Mouse (Mus musculus) G1E (cell line): ENCODE measurements around the gene Cfap161. TPM values are rescaled to one million over a fixed set of nuclear protein-coding genes. Genes with fewer than 3 reads are reported as not detected.

Experiments
- ATAC-seq: 2 replicates; pipeline ENCODE4 v1.8.0; 2016; ENCODE audit warnings: mild to moderate bottlenecking; ENCODE audit not compliant: insufficient number of reproducible peaks, poor library complexity, low FRiP score, severe bottlenecking; ENCODE audit errors: extremely low read depth
- DNase-seq: peaks from one replicate; pipeline ENCODE4 v3.0.0; 2012; ENCODE audit warnings: low spot score
- H3K27me3 ChIP-seq: 2 replicates; pipeline ENCODE4 v1.6.1; 2012; ENCODE audit warnings: mild to moderate bottlenecking, low read length, inconsistent platforms; ENCODE audit not compliant: insufficient read depth
- H3K36me3 ChIP-seq: replicated peaks from 2 replicates; pipeline ENCODE3; 2012; ENCODE audit warnings: mild to moderate bottlenecking, inconsistent platforms
- H3K4me1 ChIP-seq: 2 replicates; pipeline ENCODE4 v1.6.1; 2012; ENCODE audit warnings: low read depth, low read length, inconsistent platforms, mixed read lengths; ENCODE audit not compliant: insufficient read depth
- H3K4me3 ChIP-seq: 2 replicates; pipeline ENCODE4 v1.5.1; 2012; ENCODE audit warnings: low read depth, mild to moderate bottlenecking, inconsistent platforms, low read length, moderate library complexity, mixed read lengths
- H3K9me3 ChIP-seq: replicated peaks from 2 replicates; pipeline ENCODE4 v1.6.1; 2012; ENCODE audit warnings: inconsistent platforms
- CTCF ChIP-seq: IDR thresholded peaks from 2 replicates; pipeline ENCODE4 v1.5.1; 2012; ENCODE audit warnings: low read depth, low read length, inconsistent platforms, mixed read lengths
- GATA1 ChIP-seq: IDR thresholded peaks from 2 replicates; pipeline ENCODE4 v1.6.1; 2012; ENCODE audit warnings: borderline replicate concordance, low read length, inconsistent platforms, mixed read lengths
- GATA2 ChIP-seq: IDR thresholded peaks from 2 replicates; pipeline ENCODE4 v1.6.1; 2012; ENCODE audit warnings: low read depth, low read length, inconsistent platforms, borderline replicate concordance
- POLR2AphosphoS5 ChIP-seq: IDR thresholded peaks from 2 replicates; pipeline ENCODE4 v1.6.1; 2012; ENCODE audit warnings: low read depth, low read length, inconsistent platforms; ENCODE audit not compliant: insufficient replicate concordance
- TAL1 ChIP-seq: conservative IDR thresholded peaks from 2 replicates; pipeline ENCODE4 v1.6.1; 2012; ENCODE audit warnings: low read depth, low read length, inconsistent platforms, mixed read lengths
- polyA plus RNA-seq: library from polyadenylated mRNA; stranded (reverse); fragments of >175 nt; gene quantifications from 2 replicates; pipeline ENCODE4 v1.2.3, GENCODE M21; 2012
- total RNA-seq, 2 experiments: library from RNA; stranded (forward) in 1 of 2; stranded (reverse) in 1 of 2; fragments of 200-1000 nt in 1 of 2; fragments of >200 nt in 1 of 2; fragmentation: Nextera tagmentation in 1 of 2; gene quantifications; 2 replicates each; pipeline ENCODE4 v1.2.3; 2014 to 2017

The Cfap161 gene
- total and polyA plus RNA-seq, 3 experiments: not detected

GRCm38 (mm10) chr7:83763674-83764073 lies 31.0 kb downstream of the Cfap161 start:
- H3K27me3 ChIP-seq: no peaks in the 10 kb centered on the region
- no peak overlapping the region for H3K4me3 ChIP-seq
- no peaks in the 10 kb centered on the region for H3K4me1 ChIP-seq
- TF ChIP-seq TAL1: no peak
- ATAC-seq (no peak), DNase-seq (no peak)
- no peaks in the 10 kb centered on the region for H3K36me3 ChIP-seq
- H3K9me3 ChIP-seq: no peaks in the 10 kb centered on the region

GRCm38 (mm10) chr7:83762336-83762735 lies 32.3 kb downstream of the Cfap161 start:
- no peak for ATAC-seq
- H3K36me3 ChIP-seq: no peaks in the 10 kb centered on the region

GRCm38 (mm10) chr7:83751055-83751454 lies 43.6 kb downstream of the Cfap161 start:
- Histone ChIP-seq H3K4me3 (no peak overlapping the region), H3K4me1 (no peaks in the 10 kb centered on the region), H3K27me3 (no peaks in the 10 kb centered on the region), H3K36me3 (no peaks in the 10 kb centered on the region), H3K9me3 (no peaks in the 10 kb centered on the region)
- no peak for TF ChIP-seq GATA2
- no peak for TF ChIP-seq TAL1
- TF ChIP-seq CTCF: no peak
- no peak for TF ChIP-seq POLR2AphosphoS5
- TF ChIP-seq GATA1: no peak
- no peak for ATAC-seq
- DNase-seq: no peak

More at GRCm38 (mm10) chr7:83762336-83762735, 32.3 kb downstream of the Cfap161 start:
- no peak for TF ChIP-seq GATA2
- TF ChIP-seq GATA1: no peak
- TF ChIP-seq CTCF: no peak
- no peak for DNase-seq
- no peaks in the 10 kb centered on the region for H3K4me1 ChIP-seq
- no peaks in the 10 kb centered on the region for H3K9me3 ChIP-seq
- no peak overlapping the region for H3K4me3 ChIP-seq
- H3K27me3 ChIP-seq: no peaks in the 10 kb centered on the region

GRCm38 (mm10) chr7:83748405-83748804 lies 46.3 kb downstream of the Cfap161 start:
- Histone ChIP-seq H3K27me3 (no peaks in the 10 kb centered on the region), H3K36me3 (no peaks in the 10 kb centered on the region), H3K4me1 (no peaks in the 10 kb centered on the region), H3K9me3 (no peaks in the 10 kb centered on the region), H3K4me3 (no peak overlapping the region)
- DNase-seq (no peak), ATAC-seq (no peak)
- TF ChIP-seq CTCF: no peak
- TF ChIP-seq POLR2AphosphoS5: no peak
- TF ChIP-seq GATA1: no peak
- TF ChIP-seq GATA2: no peak
- no peak for TF ChIP-seq TAL1

- H3K36me3 ChIP-seq: no peaks in the 10 kb centered on the region
- no peaks in the 10 kb centered on the region for H3K27me3 ChIP-seq
- no peaks in the 10 kb centered on the region for H3K9me3 ChIP-seq
- ATAC-seq (no peak), DNase-seq (no peak)
- no peak for TF ChIP-seq GATA2
- no peak for TF ChIP-seq CTCF
- TF ChIP-seq GATA1: no peak
- no peak for TF ChIP-seq TAL1
- TF ChIP-seq POLR2AphosphoS5: no peak
- H3K4me1 ChIP-seq: no peaks in the 10 kb centered on the region
- H3K4me3 ChIP-seq: no peak overlapping the region
Measured at GRCm38 (mm10) chr7:83746107-83746687, 48.5 kb downstream of the Cfap161 start.

GRCm38 (mm10) chr7:83745413-83746106 lies 49.1 kb downstream of the Cfap161 start, which contains the start of gene Il16:
TSS of gene Il16 (minus strand) at chr7:83745726.
- H3K9me3 ChIP-seq: no peaks in the 10 kb centered on the region
- H3K4me3 ChIP-seq: no peak within 1 kb of the TSS
- TF ChIP-seq GATA1 (no peak), GATA2 (no peak)
- H3K4me1 ChIP-seq: no peaks in the 10 kb centered on the region
- H3K27me3 ChIP-seq: no peaks in the 10 kb centered on the region
- no peaks in the 10 kb centered on the region for H3K36me3 ChIP-seq
- ATAC-seq (no peak), DNase-seq (no peak)

- Histone ChIP-seq H3K9me3 (no peaks in the 10 kb centered on the region), H3K4me3 (no peak overlapping the region), H3K4me1 (no peaks in the 10 kb centered on the region), H3K36me3 (no peaks in the 10 kb centered on the region), H3K27me3 (no peaks in the 10 kb centered on the region; the same call in 1 of the 2 replicates)
- ATAC-seq (no peak), DNase-seq (no peak)
- TF ChIP-seq CTCF (no peak), POLR2AphosphoS5 (no peak), TAL1 (no peak), GATA2 (no peak), GATA1 (no peak)
Measured at GRCm38 (mm10) chr7:83745065-83745412, 49.6 kb downstream of the Cfap161 start.
